Mouse (Mus musculus) kidney, postnatal 0 days (tissue): Measurements from ENCODE around the gene Gpc6. TPM values are rescaled to one million over a fixed set of nuclear protein-coding genes. Genes with fewer than 3 reads are reported as not detected.

Experiments
- ATAC-seq: fragments of 200-750 bp; cut with Nextera tagmentation; replicated peaks from 2 replicates; pipeline ENCODE4 v1.8.0; 2017; ENCODE audit warnings: low read depth, moderate number of reproducible peaks, moderate TSS enrichment, moderate library complexity; ENCODE audit not compliant: low FRiP score
- DNase-seq: peaks from one replicate; pipeline ENCODE4 v3.0.0-alpha.2; 2016; ENCODE audit warnings: low spot score
- H3K27ac ChIP-seq: fragments of 300-500 bp; sonication (generic); 2 replicates; pipeline ENCODE4 v1.5.1; 2014; ENCODE audit warnings: mild to moderate bottlenecking
- H3K27me3 ChIP-seq: fragments of 300-500 bp; sonication (generic); 2 replicates; pipeline ENCODE4 v1.6.1; 2014; ENCODE audit warnings: low read length, mixed read lengths; ENCODE audit not compliant: insufficient read depth
- H3K36me3 ChIP-seq: fragments of 300-500 bp; sonication (generic); 2 replicates; pipeline ENCODE4 v1.6.1; 2014; ENCODE audit warnings: low read length, mixed read lengths; ENCODE audit not compliant: insufficient read depth
- H3K4me1 ChIP-seq: fragments of 300-500 bp; sonication (generic); replicated peaks from 2 replicates; pipeline ENCODE4 v1.6.1; 2014; ENCODE audit warnings: antibody characterized with exemption, low read length, mixed read lengths; ENCODE audit not compliant: insufficient read depth
- H3K4me2 ChIP-seq: fragments of 300-500 bp; sonication (generic); 2 replicates; pipeline ENCODE4 v1.6.1; 2014; ENCODE audit warnings: mild to moderate bottlenecking, low read length, moderate library complexity, mixed read lengths
- H3K4me3 ChIP-seq: fragments of 300-500 bp; sonication (generic); replicated peaks from 2 replicates; pipeline ENCODE4 v1.5.1; 2014; ENCODE audit warnings: low read depth, low read length
- H3K9ac ChIP-seq: fragments of 300-500 bp; sonication (generic); 2 replicates; pipeline ENCODE4 v1.6.1; 2014; ENCODE audit warnings: low read depth, low read length
- H3K9me3 ChIP-seq: fragments of 300-500 bp; sonication (generic); replicated peaks from 2 replicates; pipeline ENCODE4 v1.6.1; 2016; ENCODE audit warnings: low read length, inconsistent platforms, mixed read lengths
- CTCF ChIP-seq: IDR thresholded peaks from 2 replicates; pipeline ENCODE4 v1.5.1; 2016; ENCODE audit warnings: antibody characterized with exemption, low read depth, mild to moderate bottlenecking, moderate library complexity
- WGBS: fragments of 180-500 bp; shearing (Covaris S2); extraction: QIAGEN DNeasy Blood & Tissue Kit; methylation state at CpG from one replicate; pipeline ENCODE4 v1.1.7; 2014; 5-methylcytosine and 5-hydroxymethylcytosine counted together
- polyA plus RNA-seq: library from polyadenylated mRNA; unstranded; fragments of >200 nt; fragmentation: Nextera tagmentation; extraction: Ambion mirVana; gene quantifications from 2 replicates; pipeline ENCODE4 v1.2.1, GENCODE M21; 2015

Gpc6 gene
- polyA plus RNA-seq, 1 experiment from 2014 or later = 46.4 TPM

DNA sequence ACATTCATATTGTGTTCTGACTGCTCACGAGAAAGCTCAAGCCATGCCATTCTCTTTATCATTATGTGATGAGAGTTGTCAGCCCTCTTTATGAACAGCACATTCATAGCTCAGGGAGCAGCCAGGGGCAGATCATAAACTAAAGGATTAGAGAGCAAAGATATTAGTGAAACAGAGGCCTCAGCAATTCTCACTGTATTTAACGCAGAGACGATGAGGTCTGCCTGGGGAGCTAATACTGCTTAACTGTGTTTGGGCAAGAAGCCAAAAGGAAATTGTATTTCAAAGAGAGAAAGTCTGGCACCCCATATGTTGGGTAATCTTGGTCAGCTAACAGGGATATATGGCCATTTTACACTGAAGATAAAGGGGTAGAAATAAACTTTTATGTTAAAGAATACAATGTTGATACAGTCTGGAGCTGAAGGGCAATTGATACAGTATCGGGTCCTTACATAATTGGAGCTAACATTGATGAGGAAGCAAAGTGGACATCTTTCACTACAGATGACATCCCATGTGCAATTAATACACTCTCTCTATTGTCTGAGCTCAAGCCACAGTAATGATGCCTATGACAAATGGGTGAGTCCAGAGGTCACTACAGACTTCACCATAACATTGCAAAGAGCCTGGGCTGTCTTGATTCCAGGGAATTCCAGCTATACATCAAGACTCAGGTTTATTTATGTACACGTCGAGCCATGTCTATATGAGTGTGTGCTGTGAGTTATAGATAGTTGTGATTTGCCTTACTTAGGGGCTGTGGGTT, 216.1 kb downstream of the Gpc6 start:
- H3K9me3 ChIP-seq = no peaks in the 10 kb centered on the region
- H3K4me2 ChIP-seq = no peak overlapping the region
- WGBS = 59% methylated on average over 6 of the region's 6 CpGs
- H3K9ac ChIP-seq = no peak overlapping the region
- H3K4me1 ChIP-seq = no peaks in the 10 kb centered on the region
- H3K4me3 ChIP-seq = no peak overlapping the region
- no peak for TF ChIP-seq CTCF
- ATAC-seq (no peak), DNase-seq (peak; percentile 40)
- H3K27ac ChIP-seq = no peak overlapping the region
- no peaks in the 10 kb centered on the region for H3K36me3 ChIP-seq
- H3K27me3 ChIP-seq = no peaks in the 10 kb centered on the region

- Histone ChIP-seq H3K9ac (no peak overlapping the region), H3K27ac (no peak overlapping the region), H3K4me2 (no peak overlapping the region), H3K9me3 (no peaks in the 10 kb centered on the region), H3K36me3 (no peaks in the 10 kb centered on the region), H3K4me3 (no peak overlapping the region), H3K27me3 (no peaks in the 10 kb centered on the region), H3K4me1 (no peaks in the 10 kb centered on the region)
- 55% methylated on average over 4 of the region's 4 CpGs for WGBS
- TF ChIP-seq CTCF = no peak
- ATAC-seq (no peak), DNase-seq (peak; percentile 47)
These were observed 221.0 kb downstream of the Gpc6 start for GRCm38 (mm10) chr14:117146089-117146488.

GRCm38 (mm10) chr14:117146665-117147064, 221.6 kb downstream of the Gpc6 start:
- no peak for TF ChIP-seq CTCF
- H3K4me3 ChIP-seq = no peak overlapping the region
- H3K27ac ChIP-seq = no peak overlapping the region
- no peak overlapping the region for H3K9ac ChIP-seq
- H3K27me3 ChIP-seq = no peaks in the 10 kb centered on the region
- H3K4me2 ChIP-seq = no peak overlapping the region
- no peaks in the 10 kb centered on the region for H3K36me3 ChIP-seq
- no peaks in the 10 kb centered on the region for H3K9me3 ChIP-seq
- no peak for DNase-seq
- 61% methylated on average over 4 of the region's 4 CpGs for WGBS
- ATAC-seq = no peak
- no peaks in the 10 kb centered on the region for H3K4me1 ChIP-seq

DNA sequence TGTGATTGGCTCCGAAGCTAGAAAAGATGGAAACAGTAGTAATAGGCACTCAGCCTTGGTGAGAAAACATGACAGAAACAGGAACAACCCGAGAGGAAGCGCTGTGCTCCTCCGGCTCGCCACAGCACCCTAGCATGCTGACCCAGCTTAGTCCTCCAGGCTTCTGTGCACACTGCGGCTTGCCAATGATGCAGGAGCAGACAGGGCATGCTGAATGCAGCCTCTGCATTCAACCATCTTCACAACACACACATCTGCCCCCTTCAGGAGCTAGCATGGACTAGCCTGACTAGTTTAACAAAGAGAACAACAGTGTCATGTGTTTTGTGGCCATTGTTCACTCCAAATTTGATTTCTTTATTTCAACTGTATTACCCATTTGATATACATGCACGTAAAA, 226.5 kb downstream of the Gpc6 start:
- Histone ChIP-seq H3K4me1 (no peaks in the 10 kb centered on the region), H3K9me3 (no peaks in the 10 kb centered on the region), H3K9ac (no peak overlapping the region), H3K27ac (no peak overlapping the region), H3K4me2 (no peak overlapping the region), H3K4me3 (no peak overlapping the region), H3K36me3 (no peaks in the 10 kb centered on the region), H3K27me3 (no peaks in the 10 kb centered on the region)
- 90% methylated on average over 7 of the region's 7 CpGs for WGBS
- ATAC-seq (no peak), DNase-seq (no peak)
- no peak for TF ChIP-seq CTCF

DNA sequence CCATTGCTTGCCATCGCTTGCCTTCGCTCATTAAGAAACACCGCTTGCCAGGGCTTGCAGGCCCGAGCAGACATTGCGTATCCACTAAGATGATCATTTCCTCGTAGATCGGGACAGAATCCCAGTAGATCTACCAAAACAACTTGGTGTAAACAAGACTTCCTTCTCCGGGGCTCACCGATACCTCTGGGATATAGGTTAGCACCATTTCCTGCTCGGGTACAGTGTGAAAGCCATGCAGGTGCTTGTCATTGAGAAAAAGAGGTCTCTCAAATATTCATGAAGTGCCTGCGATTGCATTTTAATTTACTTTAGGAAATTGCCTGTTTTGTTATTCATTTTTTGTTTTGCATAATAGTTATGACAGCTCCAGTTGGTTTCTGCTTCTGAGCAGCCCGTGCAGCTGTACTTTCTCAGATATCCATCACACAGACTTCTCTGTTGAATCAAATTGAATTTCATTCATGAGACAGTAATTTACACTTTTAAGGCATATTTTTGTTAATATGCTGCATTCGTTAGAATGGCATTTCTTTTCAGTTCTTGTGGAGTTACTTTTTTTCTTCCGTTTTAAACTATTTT, 230.9 kb downstream of the Gpc6 start:
- WGBS = 93% methylated on average over 14 of the region's 14 CpGs
- no peak overlapping the region for H3K4me3 ChIP-seq

GRCm38 (mm10) chr14:117157426-117157825, 232.3 kb downstream of the Gpc6 start:
- H3K36me3 ChIP-seq = no peaks in the 10 kb centered on the region
- no peak for TF ChIP-seq CTCF

More for the DNA sequence above, 230.9 kb downstream of the Gpc6 start:
- Histone ChIP-seq H3K36me3 (no peaks in the 10 kb centered on the region), H3K27me3 (no peaks in the 10 kb centered on the region), H3K4me2 (no peak overlapping the region), H3K9ac (no peak overlapping the region), H3K9me3 (no peaks in the 10 kb centered on the region), H3K4me1 (no peaks in the 10 kb centered on the region), H3K27ac (no peak overlapping the region)
- DNase-seq = no peak
- no peak for ATAC-seq
- TF ChIP-seq CTCF = no peak

More at GRCm38 (mm10) chr14:117157426-117157825, 232.3 kb downstream of the Gpc6 start:
- Histone ChIP-seq H3K4me1 (no peaks in the 10 kb centered on the region), H3K4me3 (no peak overlapping the region), H3K9ac (no peak overlapping the region), H3K4me2 (no peak overlapping the region), H3K9me3 (no peaks in the 10 kb centered on the region), H3K27me3 (no peaks in the 10 kb centered on the region), H3K27ac (no peak overlapping the region)
- DNase-seq = no peak
- no peak for ATAC-seq
- WGBS = 74% methylated on average over 3 of the region's 3 CpGs
